Mouse (Mus musculus) megakaryocyte-erythroid progenitor cell, adult 5-6 weeks (primary cell): ENCODE measurements around the gene Ppp2r1b. TPM values are rescaled to one million over a fixed set of nuclear protein-coding genes. Genes with fewer than 3 reads are reported as not detected.
A peak's percentile ranks its signal among the peaks of the same experiment; 100 is the strongest.

ENCODE experiments used
- ATAC-seq: replicated peaks from 2 replicates; pipeline ENCODE4 v1.8.0; 2016; ENCODE audit warnings: mild to moderate bottlenecking, inconsistent platforms; ENCODE audit not compliant: severe bottlenecking, poor library complexity, low FRiP score, low TSS enrichment
- total RNA-seq, 2 experiments: library from RNA; stranded (forward) in 1 of 2; stranded (reverse) in 1 of 2; fragments of 200-1000, 215-1000 nt in 1 of 2; fragments of >200 nt in 1 of 2; fragmentation: Nextera tagmentation in 1 of 2; gene quantifications; 2 replicates each; pipeline ENCODE4 v1.2.3; 2014 to 2017

The Ppp2r1b gene
- total RNA-seq, 2 experiments from 2014 or later = 89.1 to 109 TPM

GRCm38 (mm10) chr9:50833786-50834185 is 11.3 kb upstream of the Ppp2r1b start:
- no peak for ATAC-seq

DNA sequence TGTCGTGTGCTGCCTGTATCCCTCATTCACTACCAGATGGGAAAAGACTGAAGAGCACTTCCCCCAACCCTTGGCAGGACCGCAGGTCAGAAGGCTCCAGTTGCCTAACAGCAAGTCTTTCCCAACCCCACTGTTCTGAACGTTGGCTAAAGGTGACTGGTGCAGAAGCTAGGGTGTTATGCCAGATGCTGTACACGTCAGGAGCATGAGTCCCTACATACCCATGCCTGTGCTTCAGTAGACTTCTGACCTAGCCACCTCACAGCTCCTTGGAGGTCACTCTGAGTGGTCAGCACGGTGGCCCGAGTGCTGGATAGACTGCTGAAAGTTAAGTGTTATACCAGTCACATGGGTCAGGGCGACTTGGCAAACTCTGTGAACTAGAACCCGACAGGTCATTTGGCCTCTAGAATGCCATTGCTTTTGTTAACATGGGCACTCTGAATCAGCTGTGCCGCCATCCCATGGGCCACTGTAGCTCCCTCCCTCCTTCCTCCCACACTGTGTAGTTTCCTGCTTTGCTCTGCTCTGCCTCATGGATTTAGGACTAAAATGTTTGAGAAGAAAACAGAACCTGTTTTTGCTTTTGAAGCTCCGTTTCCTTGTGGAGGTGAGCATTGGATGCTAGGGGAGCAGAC is 9.9 kb upstream of the Ppp2r1b start:
- no peak for ATAC-seq

DNA sequence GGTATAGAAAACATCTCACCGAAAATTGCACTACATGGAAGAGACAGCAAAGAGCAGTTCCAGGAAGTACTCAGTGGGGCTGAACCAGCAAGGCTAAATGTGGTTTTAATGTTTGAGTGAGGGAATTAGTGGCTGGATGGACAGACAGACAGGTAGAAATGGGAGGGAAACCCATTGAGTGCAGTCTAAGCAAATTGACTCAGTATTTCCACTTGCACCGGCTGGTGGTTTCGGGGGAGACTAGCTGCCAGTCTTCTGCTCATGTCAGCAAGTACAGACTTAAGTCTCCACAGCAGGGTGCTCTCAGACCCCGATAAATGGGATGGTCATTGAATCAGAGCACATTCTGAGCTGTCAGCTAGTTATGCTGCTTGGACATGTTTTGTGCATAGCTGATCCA is 9.0 kb upstream of the Ppp2r1b start:
- ATAC-seq = no peak

GRCm38 (mm10) chr9:50841079-50841789 is 3.9 kb upstream of the Ppp2r1b start:
- peak; percentile 65; the same call in 1 of the 2 replicates for ATAC-seq

GRCm38 (mm10) chr9:50845547-50845946 is 446 bp downstream of the Ppp2r1b start:
- ATAC-seq = no peak

DNA sequence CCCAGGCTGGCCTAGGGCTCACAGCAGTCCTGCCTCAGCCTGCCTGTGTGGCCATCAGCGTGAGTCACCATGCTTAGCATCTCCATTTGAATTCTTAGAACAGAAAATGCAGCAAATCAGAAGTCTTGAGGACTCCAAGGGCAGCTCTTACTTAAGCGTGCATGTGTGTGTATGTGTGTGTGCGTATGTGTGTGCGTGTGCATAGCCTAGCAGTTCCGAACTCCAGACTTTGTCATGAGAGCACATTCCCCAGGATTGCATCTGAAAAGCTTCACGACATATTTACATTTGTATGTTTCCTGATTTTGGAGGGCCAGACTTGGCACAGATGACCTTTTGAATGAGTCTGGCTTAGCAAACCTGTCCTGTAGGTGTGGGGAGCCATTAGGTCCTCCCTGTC is 2.0 kb downstream of the Ppp2r1b start:
- no peak for ATAC-seq

DNA sequence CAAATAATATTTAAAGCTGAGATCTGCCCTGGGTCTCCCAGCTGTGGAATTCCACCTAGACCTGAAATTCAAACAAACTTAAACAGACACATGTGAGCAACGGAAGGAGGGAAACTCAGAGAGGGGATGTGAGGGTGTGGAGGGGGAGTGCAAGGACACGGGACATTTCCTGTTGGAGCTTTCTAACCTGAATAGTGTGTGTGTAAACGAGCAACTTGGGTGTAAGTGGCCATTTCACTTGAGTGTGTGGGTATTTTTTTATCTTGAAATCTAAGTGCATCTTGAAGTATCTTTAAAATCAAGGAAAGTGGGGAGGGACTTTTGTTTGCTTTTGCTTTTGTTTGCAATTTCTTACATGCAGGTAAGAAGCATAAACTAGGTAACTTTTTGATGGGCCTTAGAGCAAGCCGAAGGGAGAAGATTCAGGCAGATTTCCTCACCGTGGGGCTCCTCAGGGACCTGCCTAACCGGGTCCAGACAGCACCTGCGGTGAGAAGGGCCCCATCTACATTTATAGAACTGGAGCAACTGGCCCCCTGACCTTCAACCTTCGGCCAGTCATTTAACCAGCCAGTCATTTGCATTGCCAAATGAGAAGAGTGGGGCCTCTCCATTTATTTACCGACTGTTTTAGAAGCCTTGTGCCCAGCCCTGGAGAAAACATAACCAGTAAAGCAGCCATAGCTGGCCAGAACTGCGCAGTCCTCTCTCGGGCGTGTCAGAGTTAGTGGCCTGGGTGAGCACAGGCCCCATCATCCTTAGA is 2.7 kb downstream of the Ppp2r1b start:
- no peak for ATAC-seq

DNA sequence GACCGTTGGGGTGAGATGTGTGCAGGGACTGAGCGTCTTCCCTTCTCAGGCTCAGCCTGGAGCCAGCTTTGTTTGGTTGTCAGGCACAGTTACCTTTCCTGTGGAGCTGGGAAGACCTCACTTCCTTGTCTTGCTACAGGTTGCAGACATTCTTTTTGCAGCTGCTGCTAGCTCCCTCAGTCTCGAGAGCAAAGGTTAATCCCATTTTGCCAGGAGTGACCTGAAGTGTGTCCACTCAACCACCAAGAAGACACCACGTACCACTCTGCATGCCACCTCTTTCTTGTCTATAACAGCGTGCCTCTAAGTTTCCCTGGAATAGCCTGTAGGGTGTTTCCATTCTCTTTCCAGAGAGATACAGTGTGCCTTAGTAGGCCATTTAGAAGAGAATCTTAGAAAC is 3.7 kb downstream of the Ppp2r1b start:
- ATAC-seq = no peak

GRCm38 (mm10) chr9:50849249-50849648 is 4.1 kb downstream of the Ppp2r1b start:
- no peak for ATAC-seq

DNA sequence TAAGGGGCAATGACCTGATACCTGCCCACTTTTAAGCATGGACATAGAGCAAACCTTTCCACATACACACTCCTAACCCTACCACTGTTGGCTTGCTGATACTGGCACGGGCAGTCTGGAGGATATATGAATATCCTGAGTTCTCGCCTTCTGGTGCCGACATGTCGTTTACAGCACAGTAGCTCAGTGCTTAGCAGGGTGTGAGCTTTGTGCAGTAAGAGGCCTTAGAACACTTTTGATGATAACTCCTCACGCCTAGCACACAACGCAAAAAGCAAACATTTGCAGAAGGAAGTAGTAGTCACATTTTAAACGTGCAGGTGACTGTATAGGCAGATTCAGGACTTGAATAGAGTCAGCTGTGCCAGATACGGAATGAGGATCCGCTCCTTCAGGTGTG is 4.7 kb downstream of the Ppp2r1b start:
- peak; percentile 9; the same call in 1 of the 2 replicates for ATAC-seq

- no peak for ATAC-seq
Observed at GRCm38 (mm10) chr9:50850271-50850670, 5.2 kb downstream of the Ppp2r1b start.

DNA sequence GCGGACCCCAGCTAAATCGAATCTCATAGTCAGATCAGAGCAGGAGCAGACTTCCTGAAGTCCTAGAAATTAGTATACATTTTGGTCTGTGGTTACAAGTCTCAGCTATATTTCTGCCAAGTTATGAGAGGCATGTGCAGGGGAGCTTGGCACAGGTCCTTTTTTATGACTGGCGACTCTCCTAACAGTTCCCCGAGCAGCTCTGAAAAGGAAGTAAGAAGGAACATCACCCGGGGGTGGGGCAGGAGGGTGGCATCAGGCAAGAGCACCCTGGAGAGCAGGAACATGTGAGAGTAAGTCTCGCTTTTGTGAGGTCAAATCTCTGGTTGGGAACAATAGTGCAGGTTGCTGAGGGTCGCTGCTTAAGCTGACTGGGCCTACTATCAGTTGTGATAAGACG is 5.6 kb downstream of the Ppp2r1b start:
- no peak for ATAC-seq

DNA sequence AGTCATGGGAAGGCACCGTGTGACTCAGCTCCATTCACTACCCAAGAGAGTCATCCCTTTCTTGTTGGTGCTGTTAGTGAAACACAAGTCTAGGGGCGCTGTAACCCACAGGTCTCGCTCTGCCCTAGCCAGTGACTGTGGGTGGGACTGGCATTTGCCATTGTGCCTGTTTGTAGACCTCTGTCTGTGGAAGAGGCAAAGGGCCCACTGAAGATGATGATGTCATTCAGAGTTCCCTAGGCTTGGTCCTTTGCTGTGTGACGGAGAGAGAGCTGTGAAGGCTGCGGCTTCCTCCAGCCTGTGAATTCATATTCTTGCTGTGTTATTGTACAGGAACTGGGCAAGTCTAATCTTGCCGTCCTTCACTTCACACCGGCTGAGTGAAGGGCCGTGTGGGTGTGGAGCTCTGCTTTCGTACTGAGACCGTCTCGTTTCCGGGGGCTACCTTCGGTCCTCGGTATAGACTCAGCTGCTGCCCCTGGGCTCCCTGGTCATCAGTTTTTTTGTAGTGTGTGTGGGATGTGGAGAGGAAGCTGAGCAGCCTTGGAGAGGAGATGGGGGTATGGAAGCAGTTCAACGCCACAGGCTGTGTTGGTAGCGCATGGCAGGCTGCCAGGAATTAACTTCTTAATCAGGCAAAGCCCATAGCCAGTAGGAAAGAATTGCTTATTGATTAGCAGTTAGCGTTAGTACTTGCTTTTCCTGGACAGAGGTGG is 7.7 kb downstream of the Ppp2r1b start:
- peak; percentile 21 for ATAC-seq

DNA sequence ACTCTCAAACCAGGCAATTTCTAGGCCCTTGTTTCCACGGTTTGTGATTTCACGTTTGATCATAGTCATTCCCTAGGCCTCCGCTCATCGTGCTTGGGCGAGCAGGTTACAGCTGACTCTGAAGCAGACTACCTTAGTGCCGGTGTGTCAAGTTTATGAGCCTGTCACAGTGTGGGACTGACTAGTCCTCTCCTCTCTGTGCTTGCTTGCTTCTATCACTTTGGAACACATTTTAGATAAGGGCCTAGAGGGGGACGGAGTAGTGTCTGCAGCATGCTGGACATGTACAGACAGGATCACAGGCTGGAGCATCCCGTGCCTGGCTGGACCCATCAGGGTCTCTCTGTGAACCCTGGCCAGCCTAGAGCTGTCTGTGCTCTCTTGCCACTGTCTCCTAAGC is 9.3 kb downstream of the Ppp2r1b start:
- ATAC-seq = peak; percentile 41

GRCm38 (mm10) chr9:50855133-50855766 is 10.1 kb downstream of the Ppp2r1b start:
- peak; percentile 29 for ATAC-seq

DNA sequence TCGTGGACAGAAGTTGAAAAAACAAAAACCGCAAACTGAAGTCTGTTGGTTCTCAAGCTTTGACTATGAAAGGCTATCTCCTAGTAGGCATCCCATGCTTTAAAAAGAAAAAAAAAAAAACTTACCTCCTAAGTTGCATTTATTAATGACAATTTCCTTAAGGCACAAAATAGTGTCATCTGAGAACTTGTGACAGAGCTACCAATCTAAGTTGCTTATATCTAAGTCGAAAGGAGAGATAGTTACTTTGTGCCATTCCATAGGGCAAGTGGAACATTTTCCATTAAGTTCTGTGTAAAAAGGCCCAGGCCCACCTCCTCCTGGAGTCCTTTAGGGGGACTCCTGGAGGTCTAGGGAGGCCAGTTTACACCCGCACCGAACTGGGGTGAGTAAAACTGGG is 10.7 kb downstream of the Ppp2r1b start:
- ATAC-seq = no peak

- peak; percentile 55 for ATAC-seq
Observed at GRCm38 (mm10) chr9:50856341-50857081, 11.4 kb downstream of the Ppp2r1b start.

DNA sequence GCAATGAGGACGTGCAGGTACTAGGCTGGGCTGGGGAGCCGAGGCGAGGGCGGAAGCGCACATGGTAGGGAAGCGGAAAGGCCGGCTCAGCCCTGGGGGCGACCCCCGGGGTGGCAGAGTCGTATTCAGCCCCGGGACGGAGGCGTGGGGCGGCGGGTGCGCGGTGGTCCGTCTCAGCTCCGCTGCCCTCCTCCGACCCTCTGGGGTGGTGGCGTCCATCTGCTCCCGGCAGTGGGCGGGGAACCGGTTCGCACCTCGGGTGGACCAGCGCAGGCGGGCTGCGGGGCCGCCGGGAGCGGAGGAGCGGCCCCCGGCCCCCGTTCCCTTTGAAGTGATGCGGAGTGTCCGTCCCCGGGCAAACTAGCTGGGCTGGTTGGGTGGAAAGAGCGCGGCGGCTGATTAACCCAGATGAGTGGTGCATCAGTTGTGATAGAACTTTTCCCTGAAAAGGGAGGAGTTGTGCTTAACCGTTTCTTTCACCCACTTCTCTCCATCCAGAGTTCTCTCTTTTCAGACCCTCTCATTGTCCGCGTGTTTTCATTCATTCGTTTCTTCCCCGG is 12.1 kb downstream of the Ppp2r1b start:
- ATAC-seq = no peak
